Mouse (Mus musculus) small intestine, adult 2 months (tissue): ENCODE results near the gene Gm7735. TPM values are rescaled to one million over a fixed set of nuclear protein-coding genes. Genes with fewer than 3 reads are reported as not detected.
"Not testable (repeated sequence)": the region's sequence is repeated elsewhere in the genome, so short reads cannot be mapped to it uniquely, and the experiment has no call there.

ENCODE experiments used
- H3K27ac ChIP-seq: fragments of 200-500 bp; 2 replicates; pipeline ENCODE4 v1.5.1; 2012; ENCODE audit warnings: low read depth, low read length, control low read depth, inconsistent platforms; ENCODE audit not compliant: insufficient read depth
- H3K27me3 ChIP-seq: fragments of 200-500 bp; 2 replicates; pipeline ENCODE4 v1.6.1; 2012; ENCODE audit warnings: mild to moderate bottlenecking, moderate library complexity, low read length, inconsistent platforms; ENCODE audit not compliant: control insufficient read depth, insufficient read depth
- H3K36me3 ChIP-seq: fragments of 200-500 bp; 2 replicates; pipeline ENCODE4 v1.6.1; 2012; ENCODE audit warnings: mild to moderate bottlenecking, low read length, control low read depth, inconsistent platforms; ENCODE audit not compliant: control insufficient read depth, insufficient read depth
- H3K4me1 ChIP-seq: fragments of 200-500 bp; 2 replicates; pipeline ENCODE4 v1.6.1; 2012; ENCODE audit warnings: low read length, inconsistent platforms, mixed read lengths; ENCODE audit not compliant: control insufficient read depth, insufficient read depth, insufficient read length
- H3K4me3 ChIP-seq: fragments of 200-500 bp; 2 replicates; pipeline ENCODE4 v1.5.1; 2012; ENCODE audit warnings: low read depth, mild to moderate bottlenecking, control low read depth, inconsistent platforms, low read length, moderate library complexity
- CTCF ChIP-seq: fragments of 200-500 bp; IDR thresholded peaks from 2 replicates; pipeline ENCODE4 v1.5.1; 2012; ENCODE audit warnings: low read depth, mild to moderate bottlenecking, control low read depth, inconsistent platforms, low read length, moderate library complexity, mixed read lengths; ENCODE audit not compliant: insufficient replicate concordance, insufficient read length; ENCODE audit errors: extremely low read depth
- POLR2A ChIP-seq: fragments of 200-500 bp; IDR thresholded peaks from 2 replicates; pipeline ENCODE4 v1.6.1; 2012; ENCODE audit warnings: low read depth, mild to moderate bottlenecking, control low read depth, inconsistent platforms, low read length, moderate library complexity
- WGBS: fragments of 180-500 bp; shearing (Covaris S2); methylation state at CpG from one replicate; pipeline ENCODE4 v1.1.7; 2018; 5-methylcytosine and 5-hydroxymethylcytosine counted together
- polyA plus RNA-seq: library from polyadenylated mRNA; depleted of rRNA; stranded (reverse); fragments of >200 nt; gene quantifications from 2 replicates; pipeline ENCODE4 v1.2.3, GENCODE M21; 2012; rRNA removed

Gene Gm7735
- not detected in 2 replicates for polyA plus RNA-seq

- not testable (repeated sequence) for H3K27me3 ChIP-seq, H3K4me1 ChIP-seq, H3K4me3 ChIP-seq, H3K27ac ChIP-seq, H3K36me3 ChIP-seq
Measured at GRCm38 (mm10) chr16:89169190-89169589, at the start of gene Gm7735. Gene Gm7735, plus strand, starts transcription at chr16:89169490.

GRCm38 (mm10) chr16:89140551-89140950 is 28.7 kb upstream of the Gm7735 start, which contains the start of gene Gm6358:
Gene Gm6358, plus strand, starts transcription at chr16:89140851.
- 98% methylated on average over 1 of the region's 1 CpGs for WGBS
- Histone ChIP-seq H3K27me3 (no peaks in the 10 kb centered on the region), H3K4me1 (no peaks in the 10 kb centered on the region), H3K27ac (no peak within 1 kb of the TSS), H3K4me3 (no peak within 1 kb of the TSS), H3K36me3 (no peaks in the 10 kb centered on the region)
- TF ChIP-seq POLR2A: no peak
- TF ChIP-seq CTCF: no peak

GRCm38 (mm10) chr16:89150786-89151185 is 18.5 kb upstream of the Gm7735 start, which contains the start of gene Gm10061:
Gene Gm10061, plus strand, starts transcription at chr16:89151086.
- 93% methylated on average over 1 of the region's 1 CpGs for WGBS
- TF ChIP-seq CTCF: no peak
- TF ChIP-seq POLR2A: no peak
- Histone ChIP-seq H3K27ac (no peak within 1 kb of the TSS), H3K4me1 (no peaks in the 10 kb centered on the region), H3K27me3 (no peaks in the 10 kb centered on the region), H3K36me3 (no peaks in the 10 kb centered on the region), H3K4me3 (no peak within 1 kb of the TSS)

- TF ChIP-seq CTCF (no peak), POLR2A (no peak)
- H3K4me3 ChIP-seq: no peak within 1 kb of the TSS
- no peaks in the 10 kb centered on the region for H3K4me1 ChIP-seq
- H3K36me3 ChIP-seq: no peaks in the 10 kb centered on the region
- 86% methylated on average over 4 of the region's 4 CpGs for WGBS
- H3K27me3 ChIP-seq: no peaks in the 10 kb centered on the region
- H3K27ac ChIP-seq: no peak within 1 kb of the TSS
Measured at GRCm38 (mm10) chr16:89157652-89158051, 11.6 kb upstream of the Gm7735 start, which contains the start of gene Gm9789. Gene Gm9789, plus strand, starts transcription at chr16:89157952.

- Histone ChIP-seq H3K27ac (no peak within 1 kb of the TSS), H3K4me3 (no peak within 1 kb of the TSS), H3K36me3 (no peaks in the 10 kb centered on the region), H3K27me3 (no peaks in the 10 kb centered on the region), H3K4me1 (no peaks in the 10 kb centered on the region)
- TF ChIP-seq CTCF: no peak
- no peak for TF ChIP-seq POLR2A
- WGBS: 71% methylated on average over 2 of the region's 2 CpGs
Measured at GRCm38 (mm10) chr16:89174435-89174834, 5.1 kb downstream of the Gm7735 start, which contains the start of gene 1110057P08Rik. Gene 1110057P08Rik, plus strand, starts transcription at chr16:89174735.

GRCm38 (mm10) chr16:89188621-89189020 is 19.3 kb downstream of the Gm7735 start:
- TF ChIP-seq CTCF (no peak), POLR2A (no peak)
- no peaks in the 10 kb centered on the region for H3K27me3 ChIP-seq

GRCm38 (mm10) chr16:89205561-89205960 is 36.3 kb downstream of the Gm7735 start, which contains the start of gene Krtap20-2:
Gene Krtap20-2, plus strand, starts transcription at chr16:89205861.
- Histone ChIP-seq H3K4me1 (no peaks in the 10 kb centered on the region), H3K27ac (no peak within 1 kb of the TSS), H3K27me3 (no peaks in the 10 kb centered on the region), H3K36me3 (no peaks in the 10 kb centered on the region), H3K4me3 (no peak within 1 kb of the TSS)
- WGBS: 53% methylated on average over 1 of the region's 1 CpGs
- TF ChIP-seq CTCF: no peak
- no peak for TF ChIP-seq POLR2A

More at GRCm38 (mm10) chr16:89188621-89189020, 19.3 kb downstream of the Gm7735 start:
- Histone ChIP-seq H3K4me1 (no peaks in the 10 kb centered on the region), H3K36me3 (no peaks in the 10 kb centered on the region), H3K27ac (no peak overlapping the region), H3K4me3 (no peak overlapping the region)
- 78% methylated on average over 4 of the region's 4 CpGs for WGBS

Other genes with a start within 250 kb of the Gm7735 start
- not detected in 2 replicates for gene Krtap19-9b, start 237.2 kb upstream of the Gm7735 start, polyA plus RNA-seq
- not detected in 2 replicates for gene Krtap16-3, start 206.6 kb upstream of the Gm7735 start, polyA plus RNA-seq
- gene Krtap22-2, start 158.7 kb upstream of the Gm7735 start, polyA plus RNA-seq: not detected in 2 replicates
- not detected in 2 replicates for gene Gm10229, start 154.2 kb upstream of the Gm7735 start, polyA plus RNA-seq
- not detected in 2 replicates for gene Krtap6-1, start 137.8 kb upstream of the Gm7735 start, polyA plus RNA-seq
- not detected in 2 replicates for gene Gm10228, start 128.0 kb upstream of the Gm7735 start, polyA plus RNA-seq
- not detected in 2 replicates for gene Krtap6-5, start 121.6 kb upstream of the Gm7735 start, polyA plus RNA-seq
- gene 1110025L11Rik, start 105.5 kb upstream of the Gm7735 start, polyA plus RNA-seq: not detected in 2 replicates
- gene Krtap6-3, start 85.5 kb upstream of the Gm7735 start, polyA plus RNA-seq: not detected in 2 replicates
- gene Gm6358, start 28.6 kb upstream of the Gm7735 start, polyA plus RNA-seq: not detected in 2 replicates
- not detected in 2 replicates for gene Gm10061, start 18.4 kb upstream of the Gm7735 start, polyA plus RNA-seq
- gene Gm9789, start 11.5 kb upstream of the Gm7735 start, polyA plus RNA-seq: not detected in 2 replicates
- not detected in 2 replicates for gene 1110057P08Rik, start 5.2 kb downstream of the Gm7735 start, polyA plus RNA-seq
- gene Krtap20-2, start 36.4 kb downstream of the Gm7735 start, polyA plus RNA-seq: not detected in 2 replicates
- gene Krtap21-1, start 234.4 kb downstream of the Gm7735 start, polyA plus RNA-seq: not detected in 2 replicates